22 mouse cellular contexts compared by ENCODE assay signal in genomic region chr2:74722949-74723348, GRCm38 (mm10). TPM values are rescaled to one million over a fixed set of nuclear protein-coding genes. Genes with fewer than 3 reads are reported as not detected.
DNase-seq lines count a peak whose midpoint lies in the region; ATAC-seq and TF ChIP-seq lines count a peak whose summit lies in the region.
"Had no signal": no experiment of that assay in that cellular context is flagged by ENCODE, and none has a peak within 500 bp of the region (broad histone marks: within the 10 kb centered on the region; RNA-seq: fewer than 3 reads in every experiment).

No protein-coding gene starts in this region.

- H3K9me3 ChIP-seq in kidney, embryonic 15.5 days (replicated peaks) = no peaks in the 10 kb centered on the region
- no peaks in the 10 kb centered on the region for H3K9me3 ChIP-seq in embryonic facial prominence, embryonic 10.5 days
- H3K9me3 ChIP-seq in hindbrain, embryonic 15.5 days = no peaks in the 10 kb centered on the region
- no peaks in the 10 kb centered on the region for H3K9me3 ChIP-seq in neural tube, embryonic 13.5 days
- H3K9me3 ChIP-seq: limb, embryonic 12.5 days; liver, embryonic 12.5 days had no signal

- H3K27ac ChIP-seq in kidney, embryonic 15.5 days = peak overlapping the region; percentile 85
- H3K27ac ChIP-seq in kidney, adult 2 months (ENCODE audit: insufficient read depth, low read depth, low read length) = no peak overlapping the region
- H3K27ac ChIP-seq in embryonic facial prominence, embryonic 10.5 days (replicated peaks) = no peak overlapping the region
- H3K27ac ChIP-seq in hindbrain, embryonic 15.5 days (replicated peaks) = no peak overlapping the region
- H3K27ac ChIP-seq in neural tube, embryonic 13.5 days (replicated peaks) = peak overlapping the region; percentile 93
- H3K27ac ChIP-seq: limb, embryonic 12.5 days; liver, embryonic 12.5 days had no signal

- no peak for DNase-seq in kidney, adult 2 months
- DNase-seq in embryonic facial prominence, embryonic 10.5 days (ENCODE audit: low spot score) = peak; percentile 34
- DNase-seq in adrenal gland, adult (ENCODE audit: inconsistent age in 2 of 2, low spot score in 1 of 2) = no peak
- DNase-seq in adrenal gland, postnatal 4 days (ENCODE audit: low spot score in 2 of 2) = no peak
- DNase-seq: adrenal gland, postnatal 10 days; forebrain, postnatal 0 days; kidney, postnatal 10 days; lung, embryonic 14.5 days; lung, postnatal 36 days; thymus, postnatal 14 days had no signal

- H3K9ac ChIP-seq in kidney, embryonic 15.5 days = peak overlapping the region; percentile 27
- no peak overlapping the region for H3K9ac ChIP-seq in hindbrain, embryonic 15.5 days
- peak overlapping the region; percentile 80 for H3K9ac ChIP-seq in neural tube, embryonic 13.5 days
- H3K9ac ChIP-seq: forebrain, postnatal 0 days; limb, embryonic 12.5 days; liver, embryonic 12.5 days; lung, embryonic 14.5 days had no signal

- WGBS in kidney, embryonic 15.5 days = 41% methylated on average over 8 of the region's 8 CpGs
- WGBS in kidney, adult 2 months = 75% methylated on average over 8 of the region's 8 CpGs
- WGBS in embryonic facial prominence, embryonic 10.5 days = 3% methylated on average over 8 of the region's 8 CpGs
- 8% methylated on average over 8 of the region's 8 CpGs for WGBS in hindbrain, embryonic 15.5 days
- WGBS in neural tube, embryonic 13.5 days = 6% methylated on average over 8 of the region's 8 CpGs

- no peak for ATAC-seq in kidney, embryonic 15.5 days (replicated peaks; ENCODE audit: low FRiP score)
- ATAC-seq in hindbrain, embryonic 15.5 days (ENCODE audit: low FRiP score, low read depth) = no peak
- ATAC-seq in neural tube, embryonic 13.5 days (ENCODE audit: low read depth) = no peak
- ATAC-seq: forebrain, postnatal 0 days; liver, embryonic 12.5 days; Patski had no signal

- H3K27me3 ChIP-seq in kidney, embryonic 15.5 days = no peaks in the 10 kb centered on the region
- no peaks in the 10 kb centered on the region for H3K27me3 ChIP-seq in kidney, adult 2 months (replicated peaks; ENCODE audit: control insufficient read depth, insufficient read depth, low read length)
- peaks cover 100% of the 10 kb centered on the region for H3K27me3 ChIP-seq in embryonic facial prominence, embryonic 10.5 days (replicated peaks; ENCODE audit: low read depth, poor library complexity, severe bottlenecking)
- peaks cover 75% of the 10 kb centered on the region for H3K27me3 ChIP-seq in hindbrain, embryonic 15.5 days
- no peaks in the 10 kb centered on the region for H3K27me3 ChIP-seq in neural tube, embryonic 13.5 days
- H3K27me3 ChIP-seq: Patski had no signal

- TF ChIP-seq POLR2A in kidney, adult 2 months (IDR thresholded peaks at IDR 0.05; ENCODE audit: low read depth, low read length) = no peak

- H3K4me3 ChIP-seq in kidney, embryonic 15.5 days (replicated peaks) = peak overlapping the region; percentile 40
- H3K4me3 ChIP-seq in kidney, adult 2 months (ENCODE audit: insufficient read depth, low read depth, low read length) = no peak overlapping the region
- H3K4me3 ChIP-seq in embryonic facial prominence, embryonic 10.5 days = no peak overlapping the region
- H3K4me3 ChIP-seq in hindbrain, embryonic 15.5 days = peak overlapping the region; percentile 4; the same call in 1 of the 2 replicates
- peak overlapping the region; percentile 46 for H3K4me3 ChIP-seq in neural tube, embryonic 13.5 days
- H3K4me3 ChIP-seq: limb, embryonic 12.5 days; liver, embryonic 12.5 days had no signal

- no peak for TF ChIP-seq CTCF in kidney, adult 2 months (conservative IDR thresholded peaks at IDR 0.05; ENCODE audit: insufficient read depth, insufficient read length, low read depth, low read length)

- peaks cover 96% of the 10 kb centered on the region for H3K4me1 ChIP-seq in kidney, embryonic 15.5 days
- peaks cover 27% of the 10 kb centered on the region; the same call in 1 of the 2 replicates for H3K4me1 ChIP-seq in kidney, adult 2 months (ENCODE audit: control insufficient read depth, insufficient read depth, low read length)
- peaks cover 6% of the 10 kb centered on the region for H3K4me1 ChIP-seq in embryonic facial prominence, embryonic 10.5 days
- peaks cover 16% of the 10 kb centered on the region for H3K4me1 ChIP-seq in hindbrain, embryonic 15.5 days (replicated peaks)
- H3K4me1 ChIP-seq in neural tube, embryonic 13.5 days (replicated peaks) = peaks cover 100% of the 10 kb centered on the region

- peaks cover 12% of the 10 kb centered on the region; the same call in 1 of the 2 replicates for H3K36me3 ChIP-seq in kidney, embryonic 15.5 days
- H3K36me3 ChIP-seq in kidney, adult 2 months (ENCODE audit: control insufficient read depth, insufficient read depth, low read length) = no peaks in the 10 kb centered on the region
- no peaks in the 10 kb centered on the region for H3K36me3 ChIP-seq in embryonic facial prominence, embryonic 10.5 days (replicated peaks)
- H3K36me3 ChIP-seq in hindbrain, embryonic 15.5 days = no peaks in the 10 kb centered on the region
- peaks cover 33% of the 10 kb centered on the region for H3K36me3 ChIP-seq in neural tube, embryonic 13.5 days
- H3K36me3 ChIP-seq: limb, embryonic 12.5 days; liver, embryonic 12.5 days had no signal

- peak overlapping the region; percentile 65 for H3K4me2 ChIP-seq in kidney, embryonic 15.5 days
- peak overlapping the region; percentile 28 for H3K4me2 ChIP-seq in hindbrain, embryonic 15.5 days
- peak overlapping the region; percentile 74 for H3K4me2 ChIP-seq in neural tube, embryonic 13.5 days
- H3K4me2 ChIP-seq: limb, embryonic 12.5 days; liver, embryonic 12.5 days; lung, embryonic 14.5 days had no signal

RNA-seq across cellular contexts. Expression of gene Gm28230, which starts 3.6 kb away (rescaled TPM):
- 1.7 and 2.3 TPM in 2 replicates for polyA plus RNA-seq in kidney, embryonic 15.5 days (2015; fragmentation: Nextera tagmentation; extraction: Ambion mirVana)
- polyA plus RNA-seq in kidney, adult 2 months (2012; rRNA removed) = 5.5 and 7.8 TPM in 2 replicates
- not detected in 2 replicates for polyA plus RNA-seq in embryonic facial prominence, embryonic 10.5 days (2016; fragmentation: Nextera tagmentation; extraction: Ambion mirVana)
- 0.87 and 1.6 TPM in 2 replicates for polyA plus RNA-seq in hindbrain, embryonic 15.5 days (2015; fragmentation: Nextera tagmentation; extraction: Ambion mirVana)
- polyA plus RNA-seq in neural tube, embryonic 13.5 days (2015; fragmentation: Nextera tagmentation; extraction: Ambion mirVana) = 2.2 and 2.4 TPM in 2 replicates
- total RNA-seq in adrenal gland, postnatal 4 days (2021) = 1 to 10 TPM; 1.4 to 3.7 TPM
- total RNA-seq: forebrain, postnatal 0 days; hematopoietic stem cell, adult 5-6 weeks; layer of hippocampus, adult 8-10 months; left cerebral cortex, adult 8-10 months; neutrophil, adult 5-6 weeks had no signal
- polyA plus RNA-seq: embryonic facial prominence, embryonic 14.5 days; forebrain, postnatal 0 days; heart, embryonic 16.5 days; liver, embryonic 12.5 days; lung, embryonic 14.5 days had no signal

RNA-seq across cellular contexts. Expression of gene Hoxd4, which starts 11.2 kb away (rescaled TPM):
- polyA plus RNA-seq in kidney, embryonic 15.5 days (2015; fragmentation: Nextera tagmentation; extraction: Ambion mirVana) = 5.6 and 5.8 TPM in 2 replicates
- polyA plus RNA-seq in kidney, adult 2 months (2012; rRNA removed) = 20.3 and 31.4 TPM in 2 replicates
- not detected in 2 replicates for polyA plus RNA-seq in embryonic facial prominence, embryonic 10.5 days (2016; fragmentation: Nextera tagmentation; extraction: Ambion mirVana)
- polyA plus RNA-seq in hindbrain, embryonic 15.5 days (2015; fragmentation: Nextera tagmentation; extraction: Ambion mirVana) = 2.7 and 3.3 TPM in 2 replicates
- polyA plus RNA-seq in neural tube, embryonic 13.5 days (2015; fragmentation: Nextera tagmentation; extraction: Ambion mirVana) = 6.9 and 7.2 TPM in 2 replicates
- 10 to 100 TPM; 21.5 to 29.5 TPM for total RNA-seq in adrenal gland, postnatal 4 days (2021)
- total RNA-seq: forebrain, postnatal 0 days; hematopoietic stem cell, adult 5-6 weeks; layer of hippocampus, adult 8-10 months; left cerebral cortex, adult 8-10 months; neutrophil, adult 5-6 weeks had no signal
- polyA plus RNA-seq: forebrain, postnatal 0 days; liver, embryonic 12.5 days; lung, embryonic 14.5 days had no signal

RNA-seq across cellular contexts. Expression of gene Hoxd3, which starts 11.2 kb away (rescaled TPM):
- 15.2 and 15.9 TPM in 2 replicates for polyA plus RNA-seq in kidney, embryonic 15.5 days (2015; fragmentation: Nextera tagmentation; extraction: Ambion mirVana)
- polyA plus RNA-seq in kidney, adult 2 months (2012; rRNA removed) = 10.2 and 10.7 TPM in 2 replicates
- 1.7 and 6.9 TPM in 2 replicates for polyA plus RNA-seq in embryonic facial prominence, embryonic 10.5 days (2016; fragmentation: Nextera tagmentation; extraction: Ambion mirVana)
- 49.4 and 51.8 TPM in 2 replicates for polyA plus RNA-seq in hindbrain, embryonic 15.5 days (2015; fragmentation: Nextera tagmentation; extraction: Ambion mirVana)
- 24.2 and 33.8 TPM in 2 replicates for polyA plus RNA-seq in neural tube, embryonic 13.5 days (2015; fragmentation: Nextera tagmentation; extraction: Ambion mirVana)
- 1 to 10 TPM in 1 of 2 experiments, under 1 TPM in 1; 0.82 to 2.5 TPM for total RNA-seq in adrenal gland, postnatal 4 days (2021)
- total RNA-seq: forebrain, postnatal 0 days; hematopoietic stem cell, adult 5-6 weeks; layer of hippocampus, adult 8-10 months; left cerebral cortex, adult 8-10 months; neutrophil, adult 5-6 weeks had no signal
- polyA plus RNA-seq: forebrain, postnatal 0 days; lung, embryonic 14.5 days had no signal

RNA-seq across cellular contexts. Expression of gene Hoxd8, which starts 18.5 kb away (rescaled TPM):
- polyA plus RNA-seq in kidney, embryonic 15.5 days (2015; fragmentation: Nextera tagmentation; extraction: Ambion mirVana) = 36.4 and 40.8 TPM in 2 replicates
- 45.8 and 46.2 TPM in 2 replicates for polyA plus RNA-seq in kidney, adult 2 months (2012; rRNA removed)
- not detected in 2 replicates for polyA plus RNA-seq in embryonic facial prominence, embryonic 10.5 days (2016; fragmentation: Nextera tagmentation; extraction: Ambion mirVana)
- polyA plus RNA-seq in hindbrain, embryonic 15.5 days (2015; fragmentation: Nextera tagmentation; extraction: Ambion mirVana) = 0.73 and 1.3 TPM in 2 replicates
- polyA plus RNA-seq in neural tube, embryonic 13.5 days (2015; fragmentation: Nextera tagmentation; extraction: Ambion mirVana) = 17.4 and 22.8 TPM in 2 replicates
- 10 to 100 TPM; 43.9 to 55.4 TPM for total RNA-seq in adrenal gland, postnatal 4 days (2021)
- total RNA-seq: hematopoietic stem cell, adult 5-6 weeks; layer of hippocampus, adult 8-10 months; left cerebral cortex, adult 8-10 months; neutrophil, adult 5-6 weeks had no signal

RNA-seq across cellular contexts. Expression of gene Hoxd9, which starts 25.4 kb away (rescaled TPM):
- polyA plus RNA-seq in kidney, embryonic 15.5 days (2015; fragmentation: Nextera tagmentation; extraction: Ambion mirVana) = 38.1 and 40.7 TPM in 2 replicates
- 23.9 and 26.0 TPM in 2 replicates for polyA plus RNA-seq in kidney, adult 2 months (2012; rRNA removed)
- not detected in 2 replicates for polyA plus RNA-seq in embryonic facial prominence, embryonic 10.5 days (2016; fragmentation: Nextera tagmentation; extraction: Ambion mirVana)
- not detected in 2 replicates for polyA plus RNA-seq in hindbrain, embryonic 15.5 days (2015; fragmentation: Nextera tagmentation; extraction: Ambion mirVana)
- polyA plus RNA-seq in neural tube, embryonic 13.5 days (2015; fragmentation: Nextera tagmentation; extraction: Ambion mirVana) = 27.7 and 42.7 TPM in 2 replicates
- total RNA-seq in adrenal gland, postnatal 4 days (2021) = 10 to 100 TPM in 1 of 2 experiments, 1 to 10 TPM in 1; 7.1 to 17.8 TPM
- total RNA-seq: forebrain, postnatal 0 days; hematopoietic stem cell, adult 5-6 weeks; layer of hippocampus, adult 8-10 months; left cerebral cortex, adult 8-10 months; neutrophil, adult 5-6 weeks had no signal
- polyA plus RNA-seq: forebrain, postnatal 0 days had no signal

Comparison
In these comparisons a context has a peak if more than half of its experiments do, and no peak if none do; other contexts are left out.
1. H3K27ac ChIP-seq: peak in kidney, embryonic 15.5 days (single experiment) and neural tube, embryonic 13.5 days (single experiment); none in kidney, adult 2 months (single experiment), embryonic facial prominence, embryonic 10.5 days (single experiment) and hindbrain, embryonic 15.5 days (single experiment).
2. H3K4me3 ChIP-seq: peak in kidney, embryonic 15.5 days (single experiment), hindbrain, embryonic 15.5 days (single experiment) and neural tube, embryonic 13.5 days (single experiment); none in kidney, adult 2 months (single experiment) and embryonic facial prominence, embryonic 10.5 days (single experiment).
3. Peak in every context shown above with its lines, with median percentiles within 50 percentile points of each other: H3K4me2 ChIP-seq.